Mouse (Mus musculus) gonadal fat pad, adult 2 months (tissue): ENCODE results near the gene Grip2. TPM values are rescaled to one million over a fixed set of nuclear protein-coding genes. Genes with fewer than 3 reads are reported as not detected.

Source experiments
- DNase-seq: peaks from one replicate; pipeline ENCODE4 v3.0.0-alpha.2; 2012; ENCODE audit warnings: low read depth
- polyA plus RNA-seq: library from polyadenylated mRNA; depleted of rRNA; stranded (reverse); fragments of >200 nt; gene quantifications from 2 replicates; pipeline ENCODE4 v1.2.3, GENCODE M21; 2012

Grip2 gene
- polyA plus RNA-seq, 1 experiment, result 3.3 TPM

DNA sequence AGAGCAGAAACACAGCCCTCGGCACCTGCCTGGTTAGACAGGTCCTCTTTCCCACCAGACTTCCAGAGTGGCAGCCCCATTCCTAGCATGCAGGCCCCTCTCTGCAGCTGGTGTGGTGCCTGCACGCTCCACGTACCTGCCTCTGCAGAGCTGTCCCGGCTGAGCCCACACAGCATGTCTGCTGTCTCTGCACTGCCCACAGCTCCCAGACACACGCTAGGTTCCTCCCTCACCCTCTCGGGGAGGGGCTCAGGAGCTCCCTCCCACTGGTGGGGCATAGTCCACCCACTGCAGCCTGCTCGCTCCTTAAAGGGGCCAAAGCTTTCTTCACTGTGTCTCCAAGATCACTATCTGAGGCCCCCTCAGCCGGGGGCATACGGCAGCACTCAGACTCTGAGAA is 31.0 kb downstream of the Grip2 start:
- DNase-seq, result no peak

- DNase-seq, result no peak
Measured at GRCm38 (mm10) chr6:91795640-91796039, 31.4 kb downstream of the Grip2 start.

- no peak for DNase-seq
Measured at GRCm38 (mm10) chr6:91788311-91788798, 38.7 kb downstream of the Grip2 start.

DNA sequence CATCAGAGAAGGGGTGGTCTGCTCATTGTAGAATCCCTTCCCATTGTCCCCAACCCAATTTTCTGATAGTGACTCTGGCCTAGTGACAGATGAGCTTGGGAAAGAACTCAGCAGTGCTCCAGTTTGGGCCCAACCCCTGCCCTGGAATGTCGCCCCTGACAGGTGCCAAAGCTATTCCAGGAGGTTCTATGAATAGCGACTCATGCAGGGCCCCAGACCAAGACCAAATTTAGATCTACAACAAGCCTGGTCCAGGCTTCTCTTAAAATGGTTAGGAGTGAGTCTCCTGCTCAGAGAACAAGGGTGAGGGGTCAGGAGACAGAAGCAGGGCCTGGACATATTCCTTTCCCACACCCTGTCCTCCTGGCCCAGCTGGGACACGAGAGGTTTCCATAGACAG is 42.0 kb downstream of the Grip2 start:
- DNase-seq, result no peak

DNA sequence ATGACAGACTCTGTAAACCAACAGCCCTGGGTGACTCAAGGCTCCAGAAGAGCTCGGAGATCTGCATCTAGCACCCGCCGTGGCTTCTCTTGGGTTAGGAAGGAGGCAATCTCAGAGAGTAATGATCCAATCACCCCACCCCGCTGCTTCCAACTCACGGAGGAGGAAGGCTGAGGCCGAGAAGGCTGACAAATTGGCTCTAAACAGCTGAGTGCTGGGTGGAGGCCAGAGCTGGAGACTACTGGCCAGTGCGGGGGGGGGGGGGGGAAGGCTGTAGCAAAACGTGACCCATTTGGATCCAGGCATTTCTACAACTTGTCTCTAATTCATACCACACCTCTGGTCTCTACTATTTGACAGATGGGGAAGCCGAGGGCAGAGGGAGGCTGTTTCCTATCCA is 47.8 kb downstream of the Grip2 start:
- DNase-seq, result no peak

DNA sequence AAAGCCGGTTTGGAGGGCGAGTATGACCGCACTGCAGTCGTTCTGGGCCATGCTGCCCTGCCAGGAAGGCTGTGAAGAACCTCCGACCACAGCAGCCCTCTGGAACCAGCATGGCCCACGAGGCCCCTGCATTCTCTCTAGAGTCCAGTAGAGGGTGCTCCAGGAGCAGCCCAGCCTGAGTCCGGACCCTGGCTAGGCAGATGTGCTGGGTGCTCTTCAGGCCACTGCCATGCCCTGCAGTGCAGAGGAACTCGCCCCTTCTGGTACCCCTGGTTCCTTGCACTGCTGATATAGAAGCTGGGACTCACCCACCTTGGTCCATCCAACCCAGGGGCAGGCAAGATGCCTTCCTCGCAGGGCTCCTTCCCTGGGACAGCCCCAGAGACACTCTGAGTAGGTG is 50.5 kb downstream of the Grip2 start:
- DNase-seq, result no peak

DNA sequence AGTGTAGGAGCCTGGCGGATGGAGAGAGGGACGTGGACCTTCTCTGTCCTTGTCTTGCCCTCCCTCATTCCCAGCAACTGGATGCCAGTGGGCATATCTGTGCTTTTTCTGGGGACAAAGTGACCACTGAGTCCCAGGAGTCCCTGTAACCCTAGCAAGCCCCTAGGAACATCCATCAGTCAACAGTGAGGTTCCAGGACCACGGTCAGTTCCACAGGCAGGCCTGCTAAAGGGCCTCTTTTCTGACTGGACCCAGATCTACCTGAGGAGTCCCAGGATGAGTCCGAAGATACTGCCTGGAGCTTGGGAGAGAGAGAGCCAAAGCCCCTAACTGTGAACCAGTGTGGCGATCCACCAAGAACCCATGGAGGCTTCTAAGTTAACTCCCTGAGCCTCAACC is 53.1 kb downstream of the Grip2 start:
- no peak for DNase-seq

DNA sequence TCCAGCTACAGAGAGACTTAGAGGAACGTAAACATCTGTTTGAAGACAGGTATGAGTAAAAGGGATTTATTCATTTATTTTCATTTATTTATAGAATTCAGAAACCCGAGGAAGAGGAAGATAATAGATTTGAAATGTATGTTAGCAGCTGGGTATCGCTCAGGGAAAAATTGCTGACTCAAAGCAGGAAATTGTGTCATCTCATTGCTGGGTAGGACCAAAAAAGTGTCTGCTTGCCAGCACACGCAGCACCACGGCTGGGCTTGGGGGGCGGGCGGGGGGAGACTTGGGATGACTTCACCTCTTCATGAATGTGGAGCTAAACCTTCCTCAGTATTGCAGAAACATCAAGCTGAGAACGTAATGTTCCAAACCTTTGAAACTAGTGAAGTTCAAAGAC is 59.5 kb downstream of the Grip2 start:
- DNase-seq, result no peak

- DNase-seq, result no peak
Measured at GRCm38 (mm10) chr6:91762051-91762742, 64.9 kb downstream of the Grip2 start.

DNA sequence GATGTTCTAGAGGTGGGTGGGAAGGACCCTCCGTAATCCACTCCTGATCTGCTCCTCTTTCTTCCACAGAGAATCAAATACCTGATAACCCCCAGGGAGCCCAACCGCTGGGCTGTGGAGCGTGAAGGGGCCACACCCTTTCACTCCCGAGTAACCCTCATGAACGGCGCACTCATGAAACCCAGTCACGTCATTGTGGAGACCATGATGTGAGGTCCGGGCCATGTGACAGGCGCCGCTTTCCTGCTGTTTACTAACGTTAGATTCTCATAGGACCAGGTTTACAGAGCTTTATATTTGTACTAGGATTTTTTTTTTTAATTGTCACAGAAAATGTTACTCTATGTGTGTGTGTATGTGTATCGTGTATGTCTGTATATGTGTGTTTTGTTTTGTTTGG is 72.2 kb downstream of the Grip2 start:
- DNase-seq, result no peak

GRCm38 (mm10) chr6:91754098-91754497 is 73.0 kb downstream of the Grip2 start:
- DNase-seq, result no peak

GRCm38 (mm10) chr6:91752884-91753283 is 74.2 kb downstream of the Grip2 start:
- DNase-seq, result no peak

DNA sequence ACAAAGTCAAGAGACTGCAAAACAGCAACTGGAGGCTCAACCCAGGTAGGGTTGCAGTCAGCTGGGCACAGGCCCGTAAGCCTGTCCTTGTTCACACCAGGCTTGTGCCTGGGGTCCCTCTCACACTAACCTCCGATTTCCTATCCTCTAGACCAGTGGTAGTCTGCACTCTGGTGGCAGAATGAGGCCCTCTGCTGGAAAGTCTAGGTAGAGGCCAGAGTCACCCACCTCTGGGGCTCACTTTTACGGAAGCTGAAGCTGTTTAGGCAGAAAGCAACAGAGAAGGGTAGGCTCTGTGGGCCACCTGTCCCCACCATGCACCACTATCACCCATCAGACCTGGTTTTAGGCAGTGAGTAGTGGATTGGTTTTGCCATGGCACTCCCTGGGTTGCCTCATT is 76.1 kb downstream of the Grip2 start:
- no peak for DNase-seq

- DNase-seq, result no peak
Measured at GRCm38 (mm10) chr6:91746776-91747175, 80.3 kb downstream of the Grip2 start.

GRCm38 (mm10) chr6:91745947-91746582 is 81.0 kb downstream of the Grip2 start:
- no peak for DNase-seq

DNA sequence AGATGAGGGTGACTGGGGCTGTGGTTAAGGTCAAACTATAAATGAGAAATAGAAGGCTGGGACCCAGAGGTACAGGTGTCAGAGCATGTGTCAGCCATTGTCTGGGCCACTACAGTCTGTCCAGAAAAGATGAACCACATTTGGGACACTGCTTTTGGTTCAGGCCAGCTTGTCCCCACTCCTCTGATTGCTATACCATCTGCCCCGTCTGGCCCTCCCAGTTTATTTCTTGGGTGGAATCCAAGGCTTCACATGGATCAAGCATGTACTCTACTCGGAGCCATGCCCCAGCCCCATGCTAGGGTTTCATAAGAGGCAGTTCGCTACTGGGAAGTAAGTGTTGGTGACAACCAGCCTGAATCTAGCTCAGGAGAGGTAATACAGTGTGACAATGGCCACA is 81.8 kb downstream of the Grip2 start:
- DNase-seq, result no peak

- no peak for DNase-seq
Measured at GRCm38 (mm10) chr6:91743886-91744285, 83.2 kb downstream of the Grip2 start.

GRCm38 (mm10) chr6:91742995-91743394 is 84.1 kb downstream of the Grip2 start:
- no peak for DNase-seq

DNA sequence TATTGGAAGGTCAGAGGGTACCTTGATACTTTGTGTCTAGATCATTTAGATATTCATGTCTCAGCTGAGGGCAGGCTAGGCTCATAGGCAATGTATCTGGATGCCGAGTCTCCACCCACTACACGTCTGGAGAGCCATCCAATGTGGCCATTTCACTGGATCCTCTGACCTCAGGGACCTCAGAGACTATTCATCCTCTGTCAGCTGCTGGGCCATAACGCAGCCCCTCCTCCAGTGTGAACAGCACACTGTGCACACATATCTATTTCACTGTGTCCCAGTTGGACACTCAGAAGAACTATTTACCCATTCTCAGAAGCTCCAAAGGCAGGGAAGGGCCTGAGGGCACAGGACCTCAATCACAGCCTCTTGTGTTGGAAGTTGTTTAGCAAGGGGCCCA is 84.6 kb downstream of the Grip2 start:
- DNase-seq, result no peak

GRCm38 (mm10) chr6:91741046-91741445 is 86.0 kb downstream of the Grip2 start:
- no peak for DNase-seq

DNA sequence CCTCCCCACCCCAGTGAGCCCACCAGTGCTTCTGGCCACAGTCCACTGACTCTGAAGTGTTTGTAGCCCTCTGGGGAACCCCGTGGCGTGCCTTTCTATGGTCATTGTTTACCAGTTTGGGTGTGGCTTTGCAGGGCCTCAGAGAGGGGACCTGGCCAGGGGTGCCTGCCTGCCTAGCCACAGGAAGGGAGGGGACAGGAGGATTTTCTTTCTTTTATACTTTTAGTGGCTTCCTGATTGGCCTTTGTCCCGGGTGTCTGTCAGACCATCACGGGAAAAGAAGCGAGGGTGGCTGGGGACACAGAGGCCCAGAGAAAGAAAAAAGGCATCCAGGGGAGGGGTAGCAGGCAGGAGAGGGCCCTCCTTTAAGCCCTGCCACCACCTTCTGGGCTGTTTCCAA is 89.0 kb downstream of the Grip2 start:
- DNase-seq, result no peak

GRCm38 (mm10) chr6:91737451-91737850 is 89.6 kb downstream of the Grip2 start:
- DNase-seq, result no peak

GRCm38 (mm10) chr6:91736471-91736870 is 90.6 kb downstream of the Grip2 start:
- DNase-seq, result no peak

DNA sequence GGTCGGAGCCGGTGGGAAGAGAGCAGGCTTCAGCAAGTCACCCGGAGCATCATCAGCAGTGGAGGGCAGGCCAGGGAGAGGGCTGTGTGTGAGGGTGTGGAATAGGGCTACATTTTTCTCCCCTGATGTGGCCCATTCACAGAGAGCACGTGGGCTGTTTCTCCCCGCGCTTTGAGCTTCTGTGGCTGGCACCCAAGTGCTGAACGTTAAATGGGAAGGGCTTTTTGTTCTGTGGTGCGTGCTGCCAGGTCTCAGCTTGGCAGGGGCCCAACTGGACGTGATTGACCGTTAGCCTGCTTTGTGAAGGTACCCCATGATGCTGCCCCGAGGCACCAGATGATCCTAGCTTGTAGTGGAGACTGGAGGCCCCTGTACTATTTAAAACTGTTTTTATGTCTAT is 94.9 kb downstream of the Grip2 start:
- no peak for DNase-seq
